Mouse (Mus musculus) c-Kit-positive CD71-positive TER-119-positive erythroid progenitor cells, embryonic 14.5 days (primary cell): ENCODE results near the gene Usp2.

ENCODE experiments used
- DNase-seq: peaks from one replicate; pipeline ENCODE4 v3.0.0-alpha.2; 2013; ENCODE audit warnings: low spot score

The Usp2 gene

DNA sequence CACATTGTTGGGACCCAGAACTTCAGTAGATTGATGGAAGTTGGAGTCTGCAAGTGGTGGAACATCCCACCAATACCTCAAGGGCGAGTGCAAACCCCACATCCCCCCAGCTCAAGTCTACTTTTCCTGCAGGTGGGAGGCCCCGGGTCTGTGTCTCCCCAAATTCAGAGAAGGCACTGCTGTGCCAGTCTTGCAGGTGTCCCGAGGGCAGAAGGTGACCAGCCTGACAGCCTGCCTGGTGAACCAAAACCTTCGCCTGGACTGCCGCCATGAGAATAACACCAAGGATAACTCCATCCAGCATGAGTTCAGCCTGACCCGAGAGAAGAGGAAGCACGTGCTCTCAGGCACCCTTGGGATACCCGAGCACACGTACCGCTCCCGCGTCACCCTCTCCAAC, 20.4 kb upstream of the Usp2 start:
- no peak for DNase-seq

GRCm38 (mm10) chr9:44047071-44047470, 19.8 kb upstream of the Usp2 start:
- DNase-seq, result no peak

DNA sequence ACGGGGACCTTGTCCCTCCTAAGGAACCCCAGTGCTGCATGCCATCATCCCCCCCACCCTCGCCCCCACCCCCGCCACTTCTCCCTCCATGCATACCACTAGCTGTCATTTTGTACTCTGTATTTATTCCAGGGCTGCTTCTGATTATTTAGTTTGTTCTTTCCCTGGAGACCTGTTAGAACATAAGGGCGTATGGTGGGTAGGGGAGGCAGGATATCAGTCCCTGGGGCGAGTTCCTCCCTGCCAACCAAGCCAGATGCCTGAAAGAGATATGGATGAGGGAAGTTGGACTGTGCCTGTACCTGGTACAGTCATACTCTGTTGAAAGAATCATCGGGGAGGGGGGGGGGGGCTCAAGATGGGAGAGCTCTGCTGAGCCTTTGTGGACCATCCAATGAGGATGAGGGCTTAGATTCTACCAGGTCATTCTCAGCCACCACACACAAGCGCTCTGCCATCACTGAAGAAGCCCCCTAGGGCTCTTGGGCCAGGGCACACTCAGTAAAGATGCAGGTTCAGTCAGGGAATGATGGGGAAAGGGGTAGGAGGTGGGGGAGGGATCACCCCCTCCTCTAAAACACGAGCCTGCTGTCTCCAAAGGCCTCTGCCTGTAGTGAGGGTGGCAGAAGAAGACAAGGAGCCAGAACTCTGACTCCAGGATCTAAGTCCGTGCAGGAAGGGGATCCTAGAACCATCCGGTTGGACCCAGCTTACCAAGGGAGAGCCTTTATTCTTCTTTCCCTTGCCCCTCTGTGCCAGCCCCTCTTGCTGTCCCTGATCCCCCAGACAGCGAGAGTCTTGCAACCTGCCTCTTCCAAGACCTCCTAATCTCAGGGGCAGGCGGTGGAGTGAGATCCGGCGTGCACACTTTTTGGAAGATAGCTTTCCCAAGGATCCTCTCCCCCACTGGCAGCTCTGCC, 19.0 kb upstream of the Usp2 start:
- no peak for DNase-seq

DNA sequence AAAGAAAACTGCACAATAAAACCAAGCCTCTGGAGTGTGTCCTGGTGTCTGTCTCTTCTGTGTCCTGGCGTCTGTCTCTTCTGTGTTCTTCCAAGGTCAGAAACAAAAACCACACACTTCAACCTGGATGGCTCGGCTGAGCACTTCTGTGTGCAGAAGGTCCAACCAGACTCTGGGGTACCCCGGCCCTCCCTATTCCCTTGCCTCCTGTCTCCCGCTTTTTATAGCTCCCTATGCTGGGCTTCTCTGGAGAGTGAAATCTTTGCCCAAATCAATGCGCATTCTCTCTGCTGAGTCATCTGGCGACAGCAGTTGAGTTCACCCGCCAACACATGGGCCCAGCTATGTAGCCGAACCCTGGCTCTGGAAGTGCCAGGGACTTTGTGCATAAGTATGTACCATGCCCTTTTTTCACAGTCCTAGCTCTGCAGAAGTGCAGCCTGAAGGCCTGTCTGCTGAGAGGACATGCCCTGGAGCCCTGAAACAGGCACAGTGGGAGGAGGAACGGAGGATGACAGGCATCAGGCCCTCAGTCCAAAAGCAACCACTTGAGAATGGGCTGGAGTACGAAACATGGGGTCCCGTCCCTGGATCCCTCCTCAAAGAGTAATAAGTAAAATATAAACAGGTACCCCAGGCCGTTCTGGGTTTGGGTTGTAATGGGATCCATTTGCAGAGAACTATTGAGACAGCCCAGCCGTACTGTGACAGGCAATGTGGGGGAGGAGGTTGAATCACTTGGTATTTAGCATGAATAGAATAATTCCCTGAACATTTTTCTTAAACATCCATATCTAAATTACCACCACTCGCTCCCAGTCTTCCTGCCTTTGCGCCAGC, 18.1 kb upstream of the Usp2 start:
- no peak for DNase-seq

- DNase-seq, result no peak
Observed at GRCm38 (mm10) chr9:44049381-44050165, 17.2 kb upstream of the Usp2 start.

DNA sequence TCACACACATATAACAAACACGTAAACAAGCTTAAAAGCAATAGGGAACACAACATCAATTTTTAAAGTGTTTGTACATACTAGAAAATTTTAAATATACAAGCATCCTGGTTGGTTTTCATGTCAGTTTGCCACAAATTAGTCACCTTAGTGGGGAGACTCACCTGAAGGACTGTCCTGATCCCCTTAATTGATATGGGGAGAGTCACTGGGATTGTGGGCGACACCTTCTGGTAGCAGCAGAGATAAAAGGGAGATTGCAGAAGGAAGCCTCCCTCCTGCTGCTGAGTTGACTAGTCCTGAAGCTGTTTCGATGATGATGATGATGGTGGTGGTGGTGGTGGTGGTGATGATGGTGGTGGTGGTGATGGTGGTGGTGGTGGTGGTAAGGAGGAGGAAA, 14.0 kb upstream of the Usp2 start:
- no peak for DNase-seq

- no peak for DNase-seq
Observed at GRCm38 (mm10) chr9:44053936-44054335, 12.9 kb upstream of the Usp2 start.

DNA sequence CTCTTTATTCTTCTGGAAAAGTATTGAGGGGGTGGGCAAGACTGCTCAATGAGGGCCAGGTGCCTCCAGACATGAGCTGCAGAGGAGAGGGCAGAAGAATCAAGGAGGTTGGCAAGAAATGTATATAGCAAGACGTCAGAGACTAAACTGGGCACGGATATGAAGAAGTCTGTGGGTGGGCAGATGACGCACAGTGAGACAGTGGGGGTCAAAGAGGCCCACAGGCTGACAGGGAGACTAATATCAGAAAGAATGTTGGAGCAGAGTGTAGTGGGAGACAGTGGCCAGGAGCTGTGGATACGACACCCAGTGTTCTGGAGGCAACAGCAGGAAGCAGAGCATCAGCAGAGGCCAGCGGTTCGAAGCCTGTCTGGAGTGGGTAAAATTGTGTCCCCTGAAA, 8.2 kb upstream of the Usp2 start:
- DNase-seq, result no peak

- DNase-seq, result no peak
Observed at GRCm38 (mm10) chr9:44065177-44065576, 1.6 kb upstream of the Usp2 start.

DNA sequence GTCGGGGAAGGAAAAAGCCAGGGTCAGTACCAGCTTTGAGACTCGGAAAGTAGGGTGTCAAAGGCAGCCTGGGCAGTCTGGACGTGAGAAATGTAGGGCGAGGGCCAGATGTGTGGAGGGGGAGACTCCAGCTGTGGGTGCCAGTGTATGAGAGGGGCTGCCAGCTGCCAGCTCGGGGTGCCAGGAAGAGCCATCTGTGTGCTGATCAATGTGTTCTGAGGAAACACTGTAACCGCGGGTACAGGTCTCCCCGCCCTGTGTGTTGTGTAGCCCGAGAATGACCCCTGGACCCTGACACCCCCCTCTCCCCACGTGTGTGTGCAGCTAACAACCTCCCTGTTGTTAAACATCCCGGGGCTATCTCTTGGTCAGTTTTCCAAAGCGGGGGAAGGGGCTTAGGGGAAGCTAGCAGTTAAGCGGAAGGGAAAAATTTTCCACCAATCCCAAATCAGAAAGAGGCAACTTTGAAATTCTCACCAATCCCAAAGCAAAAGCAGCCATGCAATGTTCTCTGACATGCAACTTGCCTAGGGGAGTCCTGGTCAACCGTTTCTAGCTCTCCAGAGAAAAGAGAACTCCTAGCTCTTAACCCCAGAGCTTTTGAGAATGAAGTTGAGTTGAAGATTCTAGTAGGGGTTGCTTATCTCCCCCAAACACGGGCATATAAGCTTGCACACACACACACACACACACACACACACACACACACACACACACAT, 579 bp downstream of the Usp2 start:
- no peak for DNase-seq

DNA sequence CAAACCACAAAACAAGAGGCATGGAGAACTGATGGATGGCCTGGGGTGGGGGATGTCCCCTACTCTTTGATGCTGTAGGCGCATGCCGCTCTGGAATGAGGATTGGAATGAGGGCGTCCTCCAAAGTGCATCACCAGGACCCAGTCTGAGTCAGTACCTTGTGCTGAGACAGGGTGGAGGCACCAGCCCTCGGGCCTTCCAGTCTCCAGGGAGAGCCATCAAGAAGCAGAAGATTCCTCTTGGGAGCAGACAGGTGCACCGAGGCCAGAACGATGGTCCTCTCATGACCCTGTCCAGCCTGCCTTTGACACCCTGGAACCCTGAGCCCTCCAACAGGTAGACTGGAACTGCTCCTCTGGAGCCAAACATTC, 1.1 kb downstream of the Usp2 start:
- no peak for DNase-seq

DNA sequence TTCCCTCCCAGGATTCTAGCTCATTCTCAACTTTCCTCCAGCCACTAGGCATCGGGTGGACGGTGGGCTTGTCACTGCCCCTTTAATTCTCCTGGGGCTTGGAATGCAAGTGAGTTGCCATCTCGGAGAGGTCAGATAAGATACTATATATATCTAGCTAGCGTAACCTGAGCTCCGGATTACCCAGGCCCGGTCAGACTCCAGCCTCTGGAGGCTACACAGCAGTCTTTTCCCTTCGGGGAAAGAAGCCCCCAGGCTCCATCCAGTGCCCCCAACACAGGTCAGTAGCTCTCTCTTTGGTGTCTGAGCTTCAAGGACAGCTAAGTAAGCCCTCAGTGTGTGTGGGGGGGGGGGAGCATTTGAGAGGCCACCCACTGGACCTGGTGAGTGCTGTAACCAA, 2.4 kb downstream of the Usp2 start:
- no peak for DNase-seq

GRCm38 (mm10) chr9:44070113-44070843, 3.5 kb downstream of the Usp2 start:
- no peak for DNase-seq

DNA sequence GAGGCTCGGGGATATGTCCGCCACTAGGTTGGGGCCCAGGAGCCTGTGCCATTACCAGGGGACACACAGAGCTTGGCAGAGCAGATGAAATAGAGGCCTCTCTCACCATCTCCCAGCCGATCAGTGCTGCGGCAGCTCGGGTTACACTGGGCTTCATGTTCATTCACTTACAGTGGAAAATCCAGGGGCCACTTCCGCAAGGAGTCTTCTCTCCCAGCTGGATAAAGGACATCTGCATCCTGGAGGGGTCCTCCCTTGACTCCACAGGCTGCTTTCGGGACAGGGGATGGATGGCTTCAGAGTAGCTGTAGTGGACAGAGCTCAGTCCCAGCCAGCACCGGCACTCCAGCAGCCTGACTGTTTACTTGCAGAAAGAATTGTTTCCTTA, 4.0 kb downstream of the Usp2 start:
- DNase-seq, result no peak

GRCm38 (mm10) chr9:44071914-44072598, 5.2 kb downstream of the Usp2 start:
- DNase-seq, result no peak

- DNase-seq, result no peak
Observed at GRCm38 (mm10) chr9:44072599-44072915, 5.7 kb downstream of the Usp2 start.

DNA sequence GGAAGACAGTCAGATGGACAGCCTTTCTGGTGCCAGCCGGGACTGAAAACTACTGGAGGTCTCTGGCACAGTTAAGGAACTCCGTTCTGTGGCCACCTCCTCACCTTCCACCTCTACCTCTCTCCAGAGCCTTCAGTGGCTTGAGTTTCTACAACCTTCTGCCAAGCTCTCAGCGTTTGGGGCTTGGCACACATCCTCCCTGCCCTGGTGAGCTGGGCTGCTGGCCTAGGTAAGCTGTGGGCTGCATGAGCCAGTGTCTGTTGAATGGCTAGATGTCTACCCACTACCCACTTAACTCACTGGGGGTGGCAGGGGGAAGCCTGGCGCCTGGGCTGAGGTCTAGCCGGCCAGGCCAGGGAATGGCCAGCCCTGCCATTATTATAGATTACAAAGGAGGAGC, 6.3 kb downstream of the Usp2 start:
- no peak for DNase-seq

- peak; percentile 47 for DNase-seq
Observed at GRCm38 (mm10) chr9:44074395-44075275, 7.8 kb downstream of the Usp2 start.

GRCm38 (mm10) chr9:44075276-44075995, 8.6 kb downstream of the Usp2 start:
- no peak for DNase-seq
